Mouse (Mus musculus): Measurements from ENCODE around the gene Eif1ax. TPM values are rescaled to one million over a fixed set of nuclear protein-coding genes. Genes with fewer than 3 reads are reported as not detected.

The Eif1ax gene
- polyA plus RNA-seq, 1 experiment: 127 TPM

Other genes starting within 250 kb of the Eif1ax start
- 7.3 TPM for gene Rps6ka3, start 161.9 kb upstream of the Eif1ax start, polyA plus RNA-seq (2012; fragmentation: generic; extraction: Trizol)
- gene Map7d2, start 42.4 kb downstream of the Eif1ax start, polyA plus RNA-seq (2012; fragmentation: generic; extraction: Trizol): not detected
- gene Bclaf3, start 154.5 kb downstream of the Eif1ax start, polyA plus RNA-seq (2012; fragmentation: generic; extraction: Trizol): 2.3 TPM